Mouse (Mus musculus): ENCODE measurements at regions not wholly inside any gene's neighbourhood (a gene's known extent, or its start where the extent isn't known, plus 50 kb on each side); places are given as distances from the start of the nearest gene placed in this dataset.

DNA sequence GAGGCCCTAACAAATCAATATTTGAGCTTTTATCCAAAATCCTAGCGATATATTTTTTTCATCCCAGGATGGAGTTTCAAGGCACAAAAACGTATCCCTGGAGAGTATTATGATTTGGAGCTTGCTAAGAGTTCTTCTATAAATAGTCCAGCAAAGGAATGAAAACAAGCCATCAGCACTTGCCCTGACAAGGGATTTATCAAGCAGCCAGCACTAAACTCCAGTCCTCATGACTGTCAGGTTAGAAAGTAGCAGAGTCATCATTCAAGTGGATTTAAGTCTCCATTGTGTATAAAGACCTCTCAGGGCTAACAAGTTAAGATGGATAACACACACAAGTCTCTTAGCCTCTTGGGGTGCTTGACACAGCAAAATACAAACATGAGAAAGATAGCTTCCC is 148.6 kb upstream of the Ust start:
- no peak for DNase-seq

DNA sequence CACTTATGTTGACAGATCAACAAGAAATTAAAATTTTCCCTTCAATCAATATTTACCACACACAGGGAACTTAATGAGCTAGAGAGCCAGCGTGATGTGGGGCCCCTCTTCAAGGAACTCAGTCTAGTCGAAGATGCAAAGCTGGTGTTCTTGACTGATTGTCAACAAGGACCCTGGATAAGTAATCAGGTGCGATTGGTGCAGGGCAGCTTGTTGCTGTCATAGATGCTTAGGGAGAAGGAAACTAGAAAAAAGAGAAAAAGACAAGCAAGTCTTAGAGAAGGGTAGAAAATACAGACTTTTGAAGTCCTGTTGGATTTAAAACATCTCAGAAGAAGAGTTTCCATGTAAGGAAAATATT is 140.3 kb upstream of the Ust start:
- DNase-seq = no peak

DNA sequence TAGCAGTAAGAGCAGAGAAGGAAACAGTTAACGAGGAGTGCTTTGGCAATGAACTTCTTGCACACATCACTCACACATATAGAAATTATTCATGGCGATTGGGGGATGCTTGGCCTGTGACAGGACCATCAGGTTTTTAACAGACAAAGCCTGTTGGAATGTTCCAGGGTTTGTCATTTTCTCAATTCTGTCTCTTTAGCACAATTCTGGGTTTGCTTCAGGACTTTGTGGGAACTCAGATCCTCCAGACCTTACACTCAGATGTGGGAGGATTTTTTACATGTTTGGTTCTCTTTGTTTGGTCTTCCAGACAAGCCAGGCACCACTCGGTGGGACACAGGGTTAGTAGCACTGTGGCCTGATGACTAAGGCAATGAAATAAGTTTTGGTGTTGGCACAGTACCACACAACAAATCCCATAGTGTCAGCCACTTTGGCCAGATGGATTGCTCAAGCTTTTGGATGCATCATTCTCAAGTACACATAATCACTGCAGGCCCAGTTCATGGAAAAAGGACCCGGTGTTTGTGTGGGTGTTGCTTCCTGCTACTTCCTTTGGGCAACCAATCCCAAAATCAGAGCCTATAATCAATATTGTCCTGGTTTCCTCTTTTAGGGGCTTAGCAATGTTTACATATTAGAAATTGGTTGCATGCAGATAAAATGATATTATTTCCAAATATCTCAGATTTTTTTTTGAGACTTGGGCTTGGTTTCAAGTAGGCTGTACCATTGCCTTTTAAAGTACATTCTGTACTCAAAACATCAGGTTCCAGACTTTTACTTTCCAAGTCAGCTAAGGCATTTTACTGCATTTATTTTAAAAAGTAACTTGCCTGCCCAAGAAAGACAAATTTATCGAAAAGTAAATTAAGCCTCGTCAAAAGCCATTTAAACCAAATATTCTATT is 139.7 kb upstream of the Ust start:
- DNase-seq = no peak

DNA sequence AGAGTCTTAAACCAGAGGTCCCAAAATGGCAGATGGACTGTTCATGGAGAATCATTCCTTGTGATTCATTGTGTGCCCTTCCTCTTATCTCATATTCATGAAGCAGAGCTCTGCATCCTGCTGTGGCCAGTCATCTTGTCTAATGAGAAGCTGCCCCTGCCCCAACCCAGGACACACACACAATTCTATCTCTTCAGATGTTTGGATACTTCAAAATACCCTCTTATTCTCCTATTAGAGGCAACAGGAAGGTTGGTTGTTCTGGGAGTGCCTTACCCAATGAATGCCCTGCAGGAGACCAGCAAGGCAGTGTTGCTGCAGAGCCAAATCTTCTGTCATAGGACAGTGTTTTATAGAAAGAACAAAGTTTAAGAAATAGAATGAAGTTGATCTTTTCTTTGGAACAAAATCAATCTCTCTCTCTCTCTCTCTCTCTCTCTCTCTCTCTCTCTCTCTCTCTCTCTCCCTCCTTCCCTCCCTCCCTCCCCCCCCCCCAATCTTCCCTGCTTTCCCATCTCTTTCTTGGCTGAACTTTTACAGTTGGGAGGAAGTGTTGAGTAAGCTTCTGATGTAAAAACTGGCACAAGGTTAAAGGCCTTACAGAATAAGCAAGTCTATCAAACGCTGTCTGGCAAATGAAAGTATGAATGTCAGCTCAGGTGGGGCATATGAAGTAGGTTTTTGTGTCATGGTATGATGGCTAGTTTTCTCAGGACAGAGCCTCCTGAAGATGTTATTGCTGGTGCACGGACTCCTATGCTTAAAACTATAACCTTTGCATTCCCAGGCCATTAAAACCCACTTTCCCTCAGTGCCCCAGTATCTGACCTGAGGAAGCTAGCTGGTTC is 138.8 kb upstream of the Ust start:
- DNase-seq = no peak

DNA sequence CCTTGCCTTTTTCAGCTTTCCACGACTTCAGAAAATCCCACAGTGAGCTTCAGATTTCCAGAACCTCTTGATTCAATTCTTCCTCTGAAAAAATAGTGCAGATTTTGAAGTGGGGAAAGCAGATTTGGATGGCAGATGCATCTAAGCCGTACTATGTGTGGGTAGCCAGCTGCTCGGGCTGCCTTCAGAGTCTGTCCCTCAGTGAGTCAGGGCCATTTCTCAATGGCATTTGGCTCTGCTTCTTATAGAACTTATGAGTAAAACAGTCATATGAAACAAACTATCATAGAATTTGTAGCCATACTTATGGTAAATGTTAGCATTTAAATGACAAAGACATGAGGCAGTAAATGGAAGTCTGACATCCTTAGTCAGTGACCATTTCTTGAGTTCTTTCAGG is 135.0 kb upstream of the Ust start:
- no peak for DNase-seq

DNA sequence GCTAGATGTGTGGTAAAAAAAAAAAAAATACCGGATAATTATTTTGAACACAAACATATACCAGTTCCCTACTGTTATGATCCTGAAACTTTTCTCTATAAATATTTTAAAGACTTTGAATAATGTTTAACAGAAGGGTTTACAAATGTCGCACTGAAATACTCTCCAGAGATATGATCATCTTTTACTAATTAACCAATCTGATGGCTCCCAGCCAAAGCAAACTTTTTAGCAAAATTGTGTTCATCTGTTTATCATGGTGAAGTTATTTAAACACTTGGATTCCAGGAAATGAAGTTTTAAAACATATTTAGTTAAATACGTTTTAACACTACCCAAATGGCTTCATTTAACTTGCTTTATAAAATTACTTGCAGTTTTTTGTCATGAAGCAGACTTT is 123.6 kb upstream of the Ust start:
- DNase-seq = no peak

DNA sequence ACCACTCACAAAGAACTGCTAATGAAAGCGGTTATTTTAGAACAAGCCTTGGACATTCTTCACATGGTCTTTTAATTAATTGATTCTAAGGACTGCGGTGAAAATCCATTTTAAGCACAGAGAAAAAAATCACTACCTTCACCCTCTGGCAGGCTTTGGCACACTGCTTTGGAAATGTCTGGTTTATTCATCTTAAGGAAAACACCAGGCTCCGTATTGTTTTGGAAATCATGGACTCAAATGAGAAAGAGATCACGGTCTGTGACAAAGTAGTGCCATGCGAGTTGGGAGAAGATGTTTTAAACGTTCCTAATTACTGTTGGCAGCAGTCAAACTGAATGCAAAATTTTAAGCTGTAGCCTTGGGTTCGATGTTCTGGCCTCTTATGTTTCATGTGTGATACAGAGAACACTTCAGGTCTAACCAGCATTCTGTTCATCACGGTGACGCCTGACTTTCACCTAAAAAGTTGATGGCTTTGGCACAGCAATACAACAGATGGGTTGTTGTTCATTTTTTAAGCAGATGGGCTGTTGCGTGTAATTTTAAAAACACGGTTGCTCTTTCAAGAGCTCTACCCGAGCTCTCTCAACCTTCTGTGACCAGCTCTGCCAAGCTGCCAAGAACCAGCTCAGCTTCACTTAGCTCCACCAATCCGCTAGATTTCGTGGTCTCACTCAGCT is 105.7 kb upstream of the Ust start:
- peak; percentile 34 to 45 for DNase-seq

DNA sequence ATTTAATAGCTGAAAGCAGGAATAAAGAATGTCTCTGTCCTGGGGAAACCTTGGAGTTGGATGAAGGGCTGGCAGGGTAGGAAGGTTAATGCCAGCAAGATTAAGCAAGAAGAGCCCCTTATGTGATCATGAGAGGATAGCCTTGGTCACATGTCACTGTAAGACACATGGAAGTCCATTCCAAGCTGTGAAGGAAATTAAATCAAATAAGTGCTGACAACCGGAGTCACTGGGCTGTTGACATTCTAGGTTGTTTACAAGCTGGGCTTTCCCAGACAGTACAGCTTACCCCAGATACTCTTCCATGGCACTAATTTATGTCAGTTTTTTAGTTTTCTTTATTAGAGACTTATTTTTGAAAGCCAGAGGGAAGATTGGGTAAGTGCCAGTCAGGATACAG is 100.1 kb upstream of the Ust start:
- no peak for DNase-seq

DNA sequence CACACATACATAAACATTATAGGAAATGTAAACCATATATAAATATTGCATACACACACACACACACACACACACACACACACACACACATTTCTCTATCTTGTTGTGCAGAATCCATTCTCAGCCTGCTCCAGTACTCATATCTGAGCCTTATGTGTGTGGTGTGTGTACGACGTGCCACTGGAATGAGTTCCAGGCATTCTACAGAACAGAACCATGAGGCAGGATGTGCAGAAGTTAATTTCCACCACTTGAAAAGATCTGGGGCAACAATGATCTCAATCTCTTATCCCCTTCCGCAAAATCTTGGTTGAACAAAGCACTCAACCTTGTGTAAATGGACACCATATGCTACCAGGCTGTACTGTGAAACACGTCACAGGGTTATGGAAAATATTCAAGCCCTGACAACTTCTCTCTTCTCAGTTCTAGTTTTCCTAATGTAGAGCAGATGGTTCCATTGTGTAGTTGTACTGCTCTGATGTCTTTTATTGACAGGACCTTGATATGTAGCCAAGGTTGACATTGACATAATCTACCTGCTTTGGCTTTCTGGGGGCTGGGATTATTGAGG is 96.9 kb upstream of the Ust start:
- no peak for DNase-seq

DNA sequence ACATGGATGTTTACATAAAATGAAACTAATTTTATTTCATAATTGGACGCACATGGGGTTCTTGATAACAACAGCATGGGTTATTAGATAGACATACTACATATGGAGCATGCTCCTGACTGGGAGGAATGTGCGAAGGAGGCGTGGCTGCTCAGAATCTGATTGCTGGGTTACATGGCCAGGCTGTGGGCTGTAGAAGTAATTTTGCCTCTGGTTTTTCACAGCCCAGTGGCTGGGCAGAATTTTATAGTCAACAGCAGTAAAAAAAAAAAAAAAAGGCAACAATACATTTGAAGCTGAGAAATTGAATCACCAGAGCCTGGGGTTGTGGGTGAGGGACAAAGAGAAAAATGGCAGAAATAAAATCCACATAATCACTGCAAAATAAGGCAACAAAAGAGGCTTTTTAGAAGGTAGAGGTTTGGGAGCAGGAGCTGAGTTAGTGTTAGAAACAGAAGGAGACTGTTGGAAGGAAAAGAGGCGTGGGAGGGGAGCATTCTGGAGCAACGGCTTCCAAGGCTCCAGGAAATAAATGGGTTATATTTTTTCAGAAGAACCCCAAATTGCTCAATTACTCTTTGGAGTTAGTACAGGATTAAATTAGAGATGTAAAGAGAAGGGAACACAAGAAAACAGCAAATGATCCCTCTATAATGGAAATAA is 71.4 kb upstream of the Ust start:
- no peak for DNase-seq

DNA sequence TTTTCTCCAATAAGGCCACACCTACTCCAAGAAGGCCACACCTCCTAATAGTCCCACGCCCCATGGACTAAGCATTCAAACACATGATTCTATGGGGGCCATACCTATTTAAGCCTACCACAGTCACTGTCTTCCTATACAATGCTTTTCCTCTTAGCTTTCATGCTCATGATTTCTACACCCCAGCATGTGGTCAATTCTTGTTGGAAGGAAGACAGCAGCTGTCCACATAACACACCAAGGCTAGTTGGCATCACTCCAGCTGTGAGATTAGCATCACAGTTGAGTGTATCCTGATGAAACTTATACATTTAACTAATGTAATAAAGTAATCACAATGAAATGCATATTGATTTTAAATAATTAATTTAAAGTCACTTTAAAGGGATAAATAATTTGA is 70.5 kb upstream of the Ust start:
- DNase-seq = peak; percentile 60 to 68

DNA sequence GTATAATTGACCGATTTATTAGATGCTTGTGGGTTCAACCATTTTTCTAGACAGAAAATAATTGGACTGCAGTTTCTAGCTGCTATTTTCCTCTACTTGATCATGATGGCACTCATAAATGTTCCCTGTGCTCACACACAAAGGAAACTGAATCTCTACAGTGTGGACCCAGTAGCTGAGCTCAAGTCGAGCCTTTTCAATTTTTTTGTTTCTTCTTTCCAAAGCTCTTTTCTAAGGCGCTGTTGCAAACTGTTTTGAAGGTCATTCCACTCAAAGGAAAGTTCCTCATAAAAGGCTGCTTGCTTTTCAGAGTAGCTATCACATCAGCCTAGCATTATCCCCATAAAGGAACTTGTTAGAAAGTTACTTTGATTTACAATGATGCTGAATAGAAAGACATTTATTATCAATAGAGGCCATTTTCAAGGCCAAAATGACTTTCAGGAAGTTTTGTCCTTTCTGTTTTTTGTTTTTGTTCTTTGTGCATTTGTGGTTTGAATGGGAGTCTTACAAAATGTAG is 65.8 kb upstream of the Ust start:
- no peak for DNase-seq

DNA sequence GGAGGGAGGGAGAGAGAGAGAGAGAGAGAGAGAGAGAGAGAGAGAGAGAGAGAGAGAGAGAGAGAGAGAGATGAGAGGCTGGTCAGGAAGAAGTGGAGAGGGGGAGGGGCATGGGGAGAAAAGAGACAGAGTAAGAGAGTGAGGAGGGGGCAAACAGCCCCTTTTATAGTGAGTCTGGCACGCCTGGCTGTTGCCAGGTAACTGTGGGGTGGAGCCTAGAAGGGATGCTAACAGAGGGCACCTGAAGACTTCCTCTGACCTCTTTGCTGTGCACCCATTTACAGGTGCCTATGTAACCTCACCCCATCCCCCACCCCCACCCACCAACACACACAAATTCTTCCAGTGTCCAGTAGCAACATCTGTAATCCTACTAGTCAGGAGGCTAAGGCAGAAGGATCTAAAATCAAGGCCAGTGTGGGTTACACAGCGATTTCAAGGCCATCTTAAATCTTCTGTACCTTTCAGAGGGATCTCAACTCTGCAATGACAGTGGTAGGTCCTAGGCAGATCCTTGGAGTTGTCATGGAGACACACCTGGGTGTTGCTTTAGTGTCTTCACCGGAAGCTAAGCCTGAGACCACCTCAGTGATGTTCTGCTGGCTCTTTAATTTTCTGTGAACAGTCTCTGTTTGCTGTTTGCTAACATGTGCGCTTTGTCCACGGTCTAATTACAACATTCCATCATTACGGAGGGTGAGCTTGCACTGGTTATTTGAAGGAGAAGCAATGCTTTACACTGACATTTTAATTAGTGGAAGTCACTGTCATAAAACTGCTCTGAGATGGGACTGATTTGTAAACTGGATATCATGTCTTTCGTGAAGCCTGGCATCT is 65.1 kb upstream of the Ust start:
- no peak for DNase-seq

DNA sequence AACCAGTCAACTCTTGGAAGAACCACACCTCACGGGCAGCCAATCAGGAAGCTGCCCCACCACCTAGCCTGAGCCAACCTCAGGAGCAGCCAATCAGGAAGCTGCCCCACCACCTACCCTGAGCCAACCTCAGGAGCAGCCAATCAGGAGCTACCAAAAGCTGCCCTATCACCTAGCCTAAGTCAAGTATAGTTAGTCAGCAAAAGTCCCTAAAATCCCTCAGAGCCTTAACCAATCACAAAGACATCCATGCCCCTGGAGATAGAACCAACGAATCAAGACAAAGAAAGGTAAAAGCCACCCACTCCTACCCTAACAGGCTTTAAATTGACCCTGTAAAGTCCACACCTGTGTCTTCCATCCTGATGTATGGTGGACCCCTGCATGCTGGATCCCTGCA is 61.7 kb upstream of the Ust start:
- no peak for DNase-seq

DNA sequence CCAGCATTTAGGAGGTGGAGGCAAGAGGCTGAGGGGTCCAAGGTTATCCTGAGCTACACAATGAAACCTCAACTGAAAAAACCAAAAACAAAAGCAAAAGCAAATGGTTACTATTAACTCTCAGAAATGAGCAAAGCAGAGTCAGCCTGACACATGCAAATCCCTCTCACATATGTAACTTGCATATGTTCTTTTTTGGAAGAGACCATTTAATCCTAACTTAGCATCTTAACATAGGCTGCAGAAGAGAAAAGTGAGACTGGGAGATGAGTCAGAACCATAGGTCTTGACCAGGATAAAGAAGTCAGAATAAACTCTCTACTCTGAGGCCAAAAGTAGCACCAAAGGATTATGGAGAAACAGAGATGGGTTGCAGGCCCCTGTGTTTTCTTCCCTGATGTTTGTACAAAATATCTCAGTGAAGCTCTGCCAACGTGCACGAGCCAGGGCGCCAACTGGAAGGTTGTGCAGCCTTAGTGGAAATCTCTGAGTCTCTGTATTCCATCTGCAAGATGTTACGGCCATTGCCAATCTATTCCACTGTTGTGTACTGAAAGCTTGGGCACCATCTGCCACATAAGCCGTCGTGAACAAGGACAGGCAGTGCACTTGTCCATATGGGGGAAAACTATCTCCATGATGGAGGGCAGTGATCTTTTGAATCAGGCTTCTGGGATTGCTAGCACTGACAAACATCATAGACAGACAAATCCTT is 59.2 kb upstream of the Ust start:
- DNase-seq = peak; percentile 73 to 80
